Comparison of ENCODE assay signal across 10 mouse cellular contexts in the genomic region with DNA sequence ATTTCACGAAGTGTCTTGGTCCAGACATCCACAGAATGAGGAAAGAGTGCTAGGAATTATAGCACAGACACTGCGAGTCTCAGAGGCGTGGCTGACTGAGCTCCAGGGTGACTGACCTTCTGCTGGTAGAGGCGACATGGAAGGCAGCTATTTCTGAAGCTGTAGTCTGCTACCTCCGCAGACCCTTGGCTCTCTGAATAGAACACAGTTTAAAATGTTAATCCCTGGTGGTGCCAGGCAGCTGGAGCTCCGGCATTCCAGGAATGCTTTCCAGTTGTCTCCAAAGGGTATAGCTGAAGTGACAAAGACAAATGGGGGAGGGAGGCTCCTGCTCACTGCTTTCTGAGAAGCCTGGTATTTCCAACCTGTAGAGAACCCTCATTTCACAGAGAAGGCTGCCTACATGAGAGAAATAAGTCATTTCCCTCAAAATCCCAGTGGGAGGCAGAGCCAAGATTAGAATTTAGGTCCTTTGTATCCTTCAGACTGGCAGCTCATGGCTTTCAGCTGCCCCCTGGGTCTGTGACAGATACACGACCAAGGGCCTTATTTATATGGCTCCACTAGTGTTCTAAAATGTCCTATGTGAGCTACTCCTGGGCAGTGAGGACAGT. TPM values are rescaled to one million over a fixed set of nuclear protein-coding genes. Genes with fewer than 3 reads are reported as not detected.
DNase-seq lines count a peak whose midpoint lies in the region; ATAC-seq and TF ChIP-seq lines count a peak whose summit lies in the region.
"Had no signal": no experiment of that assay in that cellular context is flagged by ENCODE, and none has a peak within 500 bp of the region (broad histone marks: within the 10 kb centered on the region; RNA-seq: fewer than 3 reads in every experiment).

No protein-coding gene starts in this region.

- H3K4me3 ChIP-seq in forebrain, embryonic 14.5 days (ENCODE audit: low read depth, low read length): no peak overlapping the region
- no peak overlapping the region for H3K4me3 ChIP-seq in forebrain, postnatal 0 days (ENCODE audit: low read depth, low read length)
- H3K4me3 ChIP-seq in neural tube, embryonic 15.5 days (replicated peaks): no peak overlapping the region
- no peak overlapping the region for H3K4me3 ChIP-seq in kidney, adult 2 months (ENCODE audit: insufficient read depth, low read depth, low read length)
- H3K4me3 ChIP-seq in stomach, embryonic 16.5 days (replicated peaks; ENCODE audit: low read length): no peak overlapping the region
- H3K4me3 ChIP-seq: embryonic facial prominence, embryonic 15.5 days had no signal

- H3K9ac ChIP-seq in forebrain, embryonic 14.5 days (ENCODE audit: low read length): no peak overlapping the region
- H3K9ac ChIP-seq in forebrain, postnatal 0 days: no peak overlapping the region
- no peak overlapping the region for H3K9ac ChIP-seq in neural tube, embryonic 15.5 days (replicated peaks)
- H3K9ac ChIP-seq in stomach, embryonic 16.5 days (ENCODE audit: low read length): no peak overlapping the region
- H3K9ac ChIP-seq: embryonic facial prominence, embryonic 15.5 days had no signal

- H3K4me1 ChIP-seq in forebrain, embryonic 14.5 days (ENCODE audit: control insufficient read depth, insufficient read depth, low read length): no peaks in the 10 kb centered on the region
- H3K4me1 ChIP-seq in forebrain, postnatal 0 days (ENCODE audit: insufficient read depth): no peaks in the 10 kb centered on the region
- peaks cover 7% of the 10 kb centered on the region for H3K4me1 ChIP-seq in neural tube, embryonic 15.5 days
- no peaks in the 10 kb centered on the region for H3K4me1 ChIP-seq in kidney, adult 2 months (ENCODE audit: control insufficient read depth, insufficient read depth, low read length)
- no peaks in the 10 kb centered on the region for H3K4me1 ChIP-seq in stomach, embryonic 16.5 days (ENCODE audit: control insufficient read depth, insufficient read depth, low read length)

- no peaks in the 10 kb centered on the region for H3K36me3 ChIP-seq in forebrain, embryonic 14.5 days (ENCODE audit: control insufficient read depth, insufficient read depth, low read length)
- no peaks in the 10 kb centered on the region for H3K36me3 ChIP-seq in forebrain, postnatal 0 days (ENCODE audit: insufficient read depth)
- H3K36me3 ChIP-seq in neural tube, embryonic 15.5 days: no peaks in the 10 kb centered on the region
- no peaks in the 10 kb centered on the region for H3K36me3 ChIP-seq in kidney, adult 2 months (ENCODE audit: control insufficient read depth, insufficient read depth, low read length)
- H3K36me3 ChIP-seq in stomach, embryonic 16.5 days (ENCODE audit: control insufficient read depth, insufficient read depth, low read length): no peaks in the 10 kb centered on the region
- H3K36me3 ChIP-seq: embryonic facial prominence, embryonic 15.5 days had no signal

- no peak overlapping the region for H3K27ac ChIP-seq in forebrain, embryonic 14.5 days (ENCODE audit: low read depth, low read length)
- no peak overlapping the region for H3K27ac ChIP-seq in forebrain, postnatal 0 days (ENCODE audit: low read depth, low read length)
- no peak overlapping the region for H3K27ac ChIP-seq in neural tube, embryonic 15.5 days (replicated peaks)
- H3K27ac ChIP-seq in kidney, adult 2 months (ENCODE audit: insufficient read depth, low read depth, low read length): no peak overlapping the region
- H3K27ac ChIP-seq in stomach, embryonic 16.5 days (ENCODE audit: low read length): no peak overlapping the region
- H3K27ac ChIP-seq: embryonic facial prominence, embryonic 15.5 days had no signal

- no peaks in the 10 kb centered on the region for H3K27me3 ChIP-seq in forebrain, embryonic 14.5 days (replicated peaks; ENCODE audit: control insufficient read depth, insufficient read depth, low read length)
- no peaks in the 10 kb centered on the region for H3K27me3 ChIP-seq in forebrain, postnatal 0 days (ENCODE audit: insufficient read depth, low read length)
- no peaks in the 10 kb centered on the region for H3K27me3 ChIP-seq in neural tube, embryonic 15.5 days (replicated peaks)
- no peaks in the 10 kb centered on the region for H3K27me3 ChIP-seq in kidney, adult 2 months (replicated peaks; ENCODE audit: control insufficient read depth, insufficient read depth, low read length)
- no peaks in the 10 kb centered on the region for H3K27me3 ChIP-seq in stomach, embryonic 16.5 days (ENCODE audit: control insufficient read depth, insufficient read depth, low read length)
- H3K27me3 ChIP-seq: embryonic facial prominence, embryonic 15.5 days had no signal

- H3K9me3 ChIP-seq in forebrain, embryonic 14.5 days (replicated peaks; ENCODE audit: control insufficient read depth, low read length): no peaks in the 10 kb centered on the region
- H3K9me3 ChIP-seq in forebrain, postnatal 0 days (ENCODE audit: low read length): no peaks in the 10 kb centered on the region
- no peaks in the 10 kb centered on the region for H3K9me3 ChIP-seq in neural tube, embryonic 15.5 days (replicated peaks)
- H3K9me3 ChIP-seq in stomach, embryonic 16.5 days (replicated peaks; ENCODE audit: control insufficient read depth, low read length): no peaks in the 10 kb centered on the region
- H3K9me3 ChIP-seq: embryonic facial prominence, embryonic 15.5 days had no signal

- no peak for ATAC-seq in forebrain, embryonic 14.5 days
- ATAC-seq in forebrain, postnatal 0 days: no peak
- ATAC-seq in neural tube, embryonic 15.5 days (ENCODE audit: low FRiP score): no peak
- ATAC-seq in stomach, embryonic 16.5 days (ENCODE audit: insufficient read depth, low FRiP score): 0 out of 2 replicates have a peak, but pooled peaks have one; percentile 21

- H3K4me2 ChIP-seq in forebrain, embryonic 14.5 days (ENCODE audit: low read length): no peak overlapping the region
- H3K4me2 ChIP-seq in forebrain, postnatal 0 days (ENCODE audit: low read depth): no peak overlapping the region
- H3K4me2 ChIP-seq in neural tube, embryonic 15.5 days: no peak overlapping the region
- no peak overlapping the region for H3K4me2 ChIP-seq in stomach, embryonic 16.5 days (ENCODE audit: low read depth, low read length)
- H3K4me2 ChIP-seq: embryonic facial prominence, embryonic 15.5 days had no signal

- peak; percentile 3 for DNase-seq in forebrain, embryonic 14.5 days (ENCODE audit: low spot score)
- DNase-seq in forebrain, postnatal 0 days: no peak
- peak; percentile 45 for DNase-seq in neural tube, embryonic 10.5 days (ENCODE audit: extremely low spot score, low spot score)
- peak; percentile 34 for DNase-seq in kidney, adult 2 months
- no peak for DNase-seq in testis, postnatal 14 days (ENCODE audit: low spot score)
- no peak for DNase-seq in frontal cortex, postnatal 10 days (ENCODE audit: low spot score in 2 of 2)

- no peak for TF ChIP-seq POLR2A in kidney, adult 2 months (IDR thresholded peaks at IDR 0.05; ENCODE audit: low read depth, low read length)

- TF ChIP-seq CTCF in forebrain, postnatal 0 days (IDR thresholded peaks at IDR 0.05; ENCODE audit: low read depth): no peak
- TF ChIP-seq CTCF in kidney, adult 2 months (conservative IDR thresholded peaks at IDR 0.05; ENCODE audit: insufficient read depth, insufficient read length, low read depth, low read length): no peak

- 6% methylated on average over 7 of the region's 7 CpGs for WGBS in forebrain, embryonic 14.5 days
- WGBS in forebrain, postnatal 0 days: 11% methylated on average over 7 of the region's 7 CpGs
- WGBS in neural tube, embryonic 15.5 days: 10% methylated on average over 7 of the region's 7 CpGs
- 20% methylated on average over 7 of the region's 7 CpGs for WGBS in kidney, adult 2 months
- 16% methylated on average over 7 of the region's 7 CpGs for WGBS in stomach, embryonic 16.5 days

RNA-seq across cellular contexts. Expression of gene Fabp1, which starts 27.6 kb away (rescaled TPM):
- polyA plus RNA-seq in forebrain, embryonic 14.5 days (2014; fragmentation: Nextera tagmentation; extraction: Ambion mirVana): not detected in 2 replicates
- total RNA-seq in forebrain, postnatal 0 days (2014; rRNA removed): not detected in 2 replicates
- not detected in 2 replicates for polyA plus RNA-seq in forebrain, postnatal 0 days (2015; fragmentation: Nextera tagmentation; extraction: Ambion mirVana)
- polyA plus RNA-seq in neural tube, embryonic 15.5 days (2015; fragmentation: Nextera tagmentation; extraction: Ambion mirVana): 5.9 TPM in 1 of 2 replicates, not detected in the other
- polyA plus RNA-seq in kidney, adult 2 months (2012; rRNA removed): 3.2 and 8.3 TPM in 2 replicates
- 644 and 834 TPM in 2 replicates for polyA plus RNA-seq in stomach, embryonic 16.5 days (2015; fragmentation: Nextera tagmentation; extraction: Ambion mirVana)
- total RNA-seq: heart, postnatal 14 days had no signal

RNA-seq across cellular contexts. Expression of gene Krcc1, which starts 44.2 kb away (rescaled TPM):
- polyA plus RNA-seq in forebrain, embryonic 14.5 days (2014; fragmentation: Nextera tagmentation; extraction: Ambion mirVana): 23.6 and 24.2 TPM in 2 replicates
- total RNA-seq in forebrain, postnatal 0 days (2014; rRNA removed): 13.6 and 20.9 TPM in 2 replicates
- polyA plus RNA-seq in forebrain, postnatal 0 days (2015; fragmentation: Nextera tagmentation; extraction: Ambion mirVana): 14.0 and 14.6 TPM in 2 replicates
- polyA plus RNA-seq in neural tube, embryonic 15.5 days (2015; fragmentation: Nextera tagmentation; extraction: Ambion mirVana): 17.2 and 26.2 TPM in 2 replicates
- 10.8 and 15.2 TPM in 2 replicates for polyA plus RNA-seq in kidney, adult 2 months (2012; rRNA removed)
- 57.0 and 57.5 TPM in 2 replicates for polyA plus RNA-seq in stomach, embryonic 16.5 days (2015; fragmentation: Nextera tagmentation; extraction: Ambion mirVana)

Comparison
In these comparisons a context has a peak if more than half of its experiments do, and no peak if none do; other contexts are left out.
1. DNase-seq: peak in forebrain, embryonic 14.5 days (single experiment), neural tube, embryonic 10.5 days (single experiment) and kidney, adult 2 months (single experiment); none in forebrain, postnatal 0 days (single experiment), testis, postnatal 14 days (single experiment) and frontal cortex, postnatal 10 days (0 of 2).
2. RNA of gene Fabp1, which starts 27.6 kb away (polyA plus RNA-seq): 644 to 834 TPM in stomach, embryonic 16.5 days; 3.2 to 8.3 TPM in kidney, adult 2 months, 5.9 TPM in neural tube, embryonic 15.5 days, not detected in forebrain, embryonic 14.5 days and not detected in forebrain, postnatal 0 days; every median in the first group is over 10 times any median in the second.